Mouse (Mus musculus) left cerebral cortex, postnatal 14 days (tissue): ENCODE results near the gene Naa80. TPM values are rescaled to one million over a fixed set of nuclear protein-coding genes. Genes with fewer than 3 reads are reported as not detected.

ENCODE experiments used
- DNase-seq, 2 experiments: peaks; one replicate each; pipeline ENCODE4 v3.0.0; 2021 to 2022; ENCODE audit warnings: low spot score in 2 of 2, mixed read lengths in 1 of 2
- intact Hi-C: fragments of 180-260 bp; cut with DNase I; formaldehyde crosslinking; loops from one replicate; pipeline ENCODE4 v1.15.1; 2025
- total RNA-seq, 2 experiments: library from RNA; stranded (reverse); gene quantifications; 2 replicates each; pipeline ENCODE4 v1.2.3; 2021

Naa80 gene
- total RNA-seq, 2 experiments from 2014 or later, result 8.7 TPM

- no peak for DNase-seq
- intact Hi-C loops, result no loop called here
Observed at GRCm38 (mm10) chr9:107628721-107629410, 50.2 kb downstream of the Naa80 start.

- DNase-seq, result no peak
- intact Hi-C loops, result no loop called here
Observed at GRCm38 (mm10) chr9:107629411-107629730, 50.7 kb downstream of the Naa80 start.

GRCm38 (mm10) chr9:107629901-107630425 is 51.3 kb downstream of the Naa80 start:
- DNase-seq, result peak in 1 of 2 experiments; percentile 48
- intact Hi-C loops, result no loop called here

GRCm38 (mm10) chr9:107630576-107630975 is 51.9 kb downstream of the Naa80 start:
- intact Hi-C loops, result no loop called here
- DNase-seq, result peak in 1 of 2 experiments; percentile 62

GRCm38 (mm10) chr9:107631311-107631826 is 52.7 kb downstream of the Naa80 start:
- no peak for DNase-seq
- intact Hi-C loops, result no loop called here

- DNase-seq, result no peak
- intact Hi-C loops, result no loop called here
Observed at GRCm38 (mm10) chr9:107631861-107632260, 53.2 kb downstream of the Naa80 start.

- intact Hi-C loops, result no loop called here
- DNase-seq, result no peak
Observed at GRCm38 (mm10) chr9:107632478-107632877, 53.8 kb downstream of the Naa80 start.

GRCm38 (mm10) chr9:107633091-107633660 is 54.5 kb downstream of the Naa80 start:
- DNase-seq, result peak; percentile 69 to 76
- intact Hi-C loops, result no loop called here

Other genes starting within 250 kb of the Naa80 start
- 10 to 100 TPM; 16.5 to 16.6 TPM for gene Hemk1, start 240.5 kb upstream of the Naa80 start, total RNA-seq
- 1 to 10 TPM; 2.4 to 3.4 TPM for gene 6430571L13Rik, start 238.3 kb upstream of the Naa80 start, total RNA-seq
- 10 to 100 TPM; 28.1 to 34.6 TPM for gene Cacna2d2, start 179.3 kb upstream of the Naa80 start, total RNA-seq
- gene Tmem115, start 44.9 kb upstream of the Naa80 start, total RNA-seq, result 10 to 100 TPM; 33.0 to 35.3 TPM
- 10 to 100 TPM; 20.7 to 24.9 TPM for gene Cyb561d2, start 36.7 kb upstream of the Naa80 start, total RNA-seq
- 10 to 100 TPM; 38.4 to 39.2 TPM for gene Nprl2, start 36.7 kb upstream of the Naa80 start, total RNA-seq
- 1 to 10 TPM; 2.3 to 3.1 TPM for gene Zmynd10, start 31.6 kb upstream of the Naa80 start, total RNA-seq
- gene Rassf1, start 27.3 kb upstream of the Naa80 start, total RNA-seq, result 10 to 100 TPM; 14.0 to 14.6 TPM
- 10 to 100 TPM; 77.2 to 79.0 TPM for gene Tusc2, start 15.6 kb upstream of the Naa80 start, total RNA-seq
- gene Hyal2, start 10.9 kb upstream of the Naa80 start, total RNA-seq, result 10 to 100 TPM; 13.0 to 16.2 TPM
- 1 to 10 TPM; 4.9 to 6.3 TPM for gene Hyal1, start 2.0 kb upstream of the Naa80 start, total RNA-seq
- gene Hyal3, start 1.9 kb downstream of the Naa80 start, total RNA-seq, result 1 to 10 TPM in 1 of 2 experiments, under 1 TPM in 1; 0.78 to 1.4 TPM
- 1 to 10 TPM; 8.9 to 9.7 TPM for gene Ifrd2, start 8.8 kb downstream of the Naa80 start, total RNA-seq
- 1 to 10 TPM; 3.2 to 3.8 TPM for gene Sema3b, start 30.3 kb downstream of the Naa80 start, total RNA-seq
- gene Gnai2, start 56.5 kb downstream of the Naa80 start, total RNA-seq, result 100 to 1,000 TPM; 205 to 220 TPM
- gene Slc38a3, start 90.6 kb downstream of the Naa80 start, total RNA-seq, result 10 to 100 TPM; 79.5 to 87.1 TPM
- gene Gnat1, start 100.8 kb downstream of the Naa80 start, total RNA-seq, result under 1 TPM; 0.42 to 0.66 TPM
- 10 to 100 TPM; 11.7 to 16.2 TPM for gene Sema3f, start 131.6 kb downstream of the Naa80 start, total RNA-seq
- 100 to 1,000 TPM; 147 to 166 TPM for gene Rbm5, start 192.1 kb downstream of the Naa80 start, total RNA-seq